Mouse (Mus musculus) neural tube, embryonic 14.5 days (tissue): Measurements from ENCODE around the gene Pax2. TPM values are rescaled to one million over a fixed set of nuclear protein-coding genes. Genes with fewer than 3 reads are reported as not detected.

Experiments
- ATAC-seq: fragments of 200-750 bp; cut with Nextera tagmentation; 2 replicates; pipeline ENCODE4 v1.8.0; 2017; ENCODE audit warnings: low read depth, mild to moderate bottlenecking, moderate TSS enrichment, moderate library complexity
- H3K27ac ChIP-seq: fragments of 300-500 bp; sonication (generic); 2 replicates; pipeline ENCODE4 v1.5.1; 2014; ENCODE audit warnings: low read depth, mild to moderate bottlenecking, control low read depth, low read length, moderate library complexity, mixed read lengths
- H3K27me3 ChIP-seq: fragments of 300-500 bp; sonication (generic); 2 replicates; pipeline ENCODE4 v1.6.1; 2014; ENCODE audit warnings: low read length; ENCODE audit not compliant: control insufficient read depth, insufficient read depth
- H3K36me3 ChIP-seq: fragments of 300-500 bp; sonication (generic); 2 replicates; pipeline ENCODE4 v1.6.1; 2014; ENCODE audit warnings: low read length, mixed read lengths; ENCODE audit not compliant: control insufficient read depth, insufficient read depth
- H3K4me1 ChIP-seq: fragments of 300-500 bp; sonication (generic); 2 replicates; pipeline ENCODE4 v1.6.1; 2014; ENCODE audit warnings: low read length; ENCODE audit not compliant: control insufficient read depth, insufficient read depth
- H3K4me2 ChIP-seq: fragments of 300-500 bp; sonication (generic); 2 replicates; pipeline ENCODE4 v1.6.1; 2014; ENCODE audit warnings: mild to moderate bottlenecking, low read depth, low read length, control low read depth
- H3K4me3 ChIP-seq: fragments of 300-500 bp; sonication (generic); 2 replicates; pipeline ENCODE4 v1.5.1; 2014; ENCODE audit warnings: low read depth, low read length, control low read depth, mixed read lengths
- H3K9ac ChIP-seq: fragments of 300-500 bp; sonication (generic); replicated peaks from 2 replicates; pipeline ENCODE4 v1.6.1; 2014; ENCODE audit warnings: low read depth, mild to moderate bottlenecking, control low read depth, low read length, mixed read lengths
- H3K9me3 ChIP-seq: fragments of 300-500 bp; sonication (generic); 2 replicates; pipeline ENCODE4 v1.6.1; 2016; ENCODE audit warnings: low read length; ENCODE audit not compliant: control insufficient read depth
- WGBS: fragments of 180-500 bp; shearing (Covaris S2); extraction: QIAGEN DNeasy Blood & Tissue Kit; methylation state at CpG from one replicate; pipeline ENCODE4 v1.1.7; 2014; 5-methylcytosine and 5-hydroxymethylcytosine counted together
- polyA plus RNA-seq: library from polyadenylated mRNA; unstranded; fragments of >200 nt; fragmentation: Nextera tagmentation; extraction: Ambion mirVana; gene quantifications from 2 replicates; pipeline ENCODE4 v1.2.1, GENCODE M21; 2014

Pax2 gene
- polyA plus RNA-seq, 1 experiment from 2014 or later: 27.0 TPM

DNA sequence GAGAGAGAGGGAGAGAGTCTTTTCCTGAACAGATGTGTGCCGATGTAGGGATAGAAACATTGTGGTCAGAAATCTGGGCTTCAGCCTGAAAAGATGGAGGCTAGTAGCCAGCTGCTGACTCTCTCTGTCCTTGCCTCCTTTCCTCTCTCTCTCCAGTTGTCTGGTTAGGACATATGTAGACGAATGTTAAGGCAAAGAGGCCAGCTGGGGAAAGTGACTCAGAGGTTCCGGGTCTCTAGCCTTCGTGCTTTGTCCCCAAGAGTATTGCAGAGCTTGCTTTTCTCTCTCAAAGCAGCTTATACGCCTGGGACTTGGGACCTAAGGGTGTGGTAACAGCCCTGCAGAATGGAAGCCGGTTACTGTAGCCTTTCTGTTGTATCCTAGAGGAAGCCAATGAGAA, 62.8 kb downstream of the Pax2 start:
- Histone ChIP-seq H3K27me3 (no peaks in the 10 kb centered on the region), H3K4me3 (no peak overlapping the region), H3K27ac (no peak overlapping the region), H3K4me1 (peaks cover 33% of the 10 kb centered on the region), H3K9me3 (no peaks in the 10 kb centered on the region), H3K4me2 (no peak overlapping the region), H3K9ac (no peak overlapping the region), H3K36me3 (no peaks in the 10 kb centered on the region)
- 55% methylated on average over 6 of the region's 6 CpGs for WGBS
- ATAC-seq: no peak

DNA sequence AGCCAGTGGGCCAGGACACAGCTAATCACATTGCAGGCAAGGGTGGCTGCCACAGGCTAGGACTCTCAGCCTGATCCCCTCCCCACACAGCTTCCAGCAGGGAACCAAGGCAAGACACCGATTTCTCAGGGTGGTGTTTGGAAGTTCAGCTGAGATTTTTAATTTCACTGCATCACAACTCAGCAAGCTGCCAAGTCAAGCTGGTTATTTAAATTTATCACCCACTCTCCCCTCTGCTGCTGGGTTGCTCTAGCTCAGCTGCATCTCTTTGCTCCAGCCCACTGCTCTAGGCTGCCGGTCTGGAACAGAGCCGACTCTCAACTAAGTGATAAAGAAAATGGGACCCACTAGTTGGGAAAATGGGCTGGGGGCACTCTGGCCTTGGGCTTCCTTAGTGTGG, 65.7 kb downstream of the Pax2 start:
- Histone ChIP-seq H3K9ac (no peak overlapping the region), H3K4me1 (peaks cover 28% of the 10 kb centered on the region), H3K36me3 (no peaks in the 10 kb centered on the region), H3K9me3 (no peaks in the 10 kb centered on the region), H3K27ac (no peak overlapping the region; the same call in 1 of the 2 replicates), H3K4me2 (no peak overlapping the region), H3K27me3 (peaks cover 2% of the 10 kb centered on the region; the same call in 1 of the 2 replicates), H3K4me3 (no peak overlapping the region)
- WGBS: 26% methylated on average over 3 of the region's 3 CpGs
- ATAC-seq: no peak

DNA sequence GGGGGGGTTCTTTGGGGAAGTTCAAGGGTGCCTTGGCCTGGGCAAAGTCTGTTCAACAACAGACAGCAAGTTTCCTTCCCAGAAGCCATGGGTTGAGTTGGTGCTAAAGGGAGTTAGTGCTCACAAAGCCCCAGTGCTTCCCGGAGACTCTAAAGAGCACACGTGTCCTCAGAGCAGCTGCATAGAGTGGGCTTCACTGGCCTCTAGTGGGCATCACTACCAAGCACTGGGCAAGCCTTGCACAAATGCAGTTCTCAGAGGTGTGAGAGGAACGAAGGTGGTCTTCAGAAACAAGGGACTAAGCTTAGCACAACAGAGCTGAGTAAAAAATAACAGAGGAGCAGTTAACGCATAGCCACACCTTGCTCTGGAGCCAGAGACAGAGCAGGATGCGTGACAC, 66.5 kb downstream of the Pax2 start:
- peaks cover 28% of the 10 kb centered on the region for H3K4me1 ChIP-seq
- no peaks in the 10 kb centered on the region for H3K9me3 ChIP-seq
- H3K9ac ChIP-seq: no peak overlapping the region
- no peak overlapping the region for H3K4me2 ChIP-seq
- ATAC-seq: no peak
- peaks cover 2% of the 10 kb centered on the region; the same call in 1 of the 2 replicates for H3K27me3 ChIP-seq
- no peaks in the 10 kb centered on the region for H3K36me3 ChIP-seq
- H3K4me3 ChIP-seq: no peak overlapping the region
- H3K27ac ChIP-seq: no peak overlapping the region
- 57% methylated on average over 5 of the region's 5 CpGs for WGBS

DNA sequence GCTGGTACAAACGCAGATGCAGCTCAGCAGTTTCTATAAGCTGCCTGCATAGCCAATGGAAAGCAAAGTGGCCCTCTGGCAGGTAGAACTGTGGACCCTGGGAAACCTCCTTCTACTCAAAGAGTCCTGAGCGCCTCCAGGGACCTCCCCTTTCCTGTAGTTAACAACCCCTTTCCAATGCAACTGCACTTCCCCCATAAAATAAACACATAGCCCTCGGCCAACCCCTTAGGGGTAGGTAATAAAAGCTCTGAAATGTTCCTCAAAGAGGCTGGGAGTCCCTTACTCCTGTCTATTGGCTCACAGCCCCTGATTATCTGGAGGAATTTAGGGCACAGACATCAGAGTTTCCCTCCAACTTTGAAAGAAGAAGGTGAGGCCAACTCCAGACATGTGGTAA, 67.8 kb downstream of the Pax2 start:
- Histone ChIP-seq H3K9me3 (no peaks in the 10 kb centered on the region), H3K4me1 (peaks cover 16% of the 10 kb centered on the region), H3K9ac (no peak overlapping the region), H3K27ac (no peak overlapping the region), H3K27me3 (peaks cover 2% of the 10 kb centered on the region; the same call in 1 of the 2 replicates), H3K36me3 (no peaks in the 10 kb centered on the region), H3K4me2 (no peak overlapping the region), H3K4me3 (no peak overlapping the region)
- 18% methylated on average over 3 of the region's 3 CpGs for WGBS
- no peak for ATAC-seq

DNA sequence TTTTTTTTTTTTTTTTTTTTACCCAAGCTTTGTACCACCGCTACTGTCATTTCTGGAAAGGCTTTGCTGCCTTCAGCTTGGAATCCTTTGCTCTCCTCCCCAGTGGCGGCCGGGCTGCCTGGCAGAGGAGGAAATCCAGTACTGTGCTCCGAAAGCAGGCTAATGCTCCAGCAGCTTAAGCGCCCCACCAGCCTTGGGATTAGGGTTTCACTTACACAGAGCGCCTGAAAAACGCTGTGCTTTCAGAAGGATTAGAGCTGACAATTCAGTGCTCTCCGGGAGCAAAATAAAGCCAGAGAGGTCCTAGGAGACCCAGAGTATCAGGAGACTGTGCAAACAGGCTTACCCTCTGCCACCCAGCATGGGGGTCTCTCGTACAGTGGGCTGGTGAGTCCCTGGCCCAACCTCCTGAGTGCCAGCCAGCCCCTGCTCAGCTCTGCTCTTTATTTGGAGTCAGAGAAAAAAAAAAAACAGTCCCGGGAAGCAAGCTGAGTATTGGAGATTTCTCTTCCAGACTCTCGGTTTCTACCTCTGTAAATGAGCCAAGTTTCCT, 69.4 kb downstream of the Pax2 start:
- H3K4me2 ChIP-seq: no peak overlapping the region
- WGBS: 19% methylated on average over 11 of the region's 11 CpGs
- no peaks in the 10 kb centered on the region for H3K36me3 ChIP-seq
- no peak overlapping the region for H3K9ac ChIP-seq
- no peaks in the 10 kb centered on the region for H3K9me3 ChIP-seq
- ATAC-seq: no peak
- H3K4me1 ChIP-seq: peaks cover 15% of the 10 kb centered on the region
- peaks cover 2% of the 10 kb centered on the region; the same call in 1 of the 2 replicates for H3K27me3 ChIP-seq
- no peak overlapping the region for H3K4me3 ChIP-seq
- H3K27ac ChIP-seq: no peak overlapping the region

DNA sequence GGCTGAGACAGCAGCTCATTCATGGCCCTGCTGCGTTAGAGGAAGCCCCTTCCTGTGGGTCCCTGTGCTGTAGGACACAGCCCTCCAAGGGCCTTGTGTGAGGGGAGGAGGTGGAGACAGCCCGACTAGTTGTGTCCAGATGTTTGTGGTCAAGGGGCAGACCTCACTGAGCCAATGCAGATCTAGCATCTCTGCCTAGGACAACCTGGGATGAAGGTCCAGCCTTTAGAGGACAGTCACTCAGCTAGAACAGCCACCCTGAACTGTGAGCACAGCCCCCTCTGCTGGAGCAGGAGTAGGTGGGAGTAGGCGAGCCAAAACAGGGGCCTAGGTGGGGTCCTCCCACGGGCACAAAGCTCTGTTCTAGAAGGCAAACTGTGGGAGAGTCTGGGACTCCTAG, 70.0 kb downstream of the Pax2 start:
- WGBS: 22% methylated on average over 4 of the region's 4 CpGs
- Histone ChIP-seq H3K36me3 (no peaks in the 10 kb centered on the region), H3K4me1 (peaks cover 11% of the 10 kb centered on the region), H3K4me3 (no peak overlapping the region), H3K4me2 (no peak overlapping the region), H3K27ac (no peak overlapping the region), H3K9ac (no peak overlapping the region), H3K27me3 (peaks cover 2% of the 10 kb centered on the region; the same call in 1 of the 2 replicates), H3K9me3 (no peaks in the 10 kb centered on the region)
- no peak for ATAC-seq

DNA sequence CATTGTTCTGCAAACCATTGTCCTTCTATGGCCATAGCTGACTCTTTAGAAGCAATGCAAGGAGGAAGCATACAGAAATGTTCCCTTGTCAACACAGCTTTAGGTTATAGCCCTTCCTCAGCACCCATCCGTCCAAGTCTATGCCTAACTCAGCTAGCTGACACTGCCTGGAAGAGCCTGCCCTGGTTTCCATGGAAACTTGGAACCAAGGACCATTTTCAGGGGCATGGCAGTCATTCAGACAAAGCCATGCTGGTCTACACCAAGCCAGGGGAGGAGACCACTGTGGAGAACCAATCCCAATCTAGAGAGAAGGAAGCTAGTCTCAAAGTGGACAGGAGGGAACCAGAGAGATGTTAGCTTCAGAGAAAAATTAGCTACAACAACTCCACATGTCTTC, 77.5 kb downstream of the Pax2 start:
- H3K27ac ChIP-seq: peak overlapping the region; percentile 2; the same call in 1 of the 2 replicates
- H3K27me3 ChIP-seq: peaks cover 34% of the 10 kb centered on the region
- H3K4me2 ChIP-seq: no peak overlapping the region

DNA sequence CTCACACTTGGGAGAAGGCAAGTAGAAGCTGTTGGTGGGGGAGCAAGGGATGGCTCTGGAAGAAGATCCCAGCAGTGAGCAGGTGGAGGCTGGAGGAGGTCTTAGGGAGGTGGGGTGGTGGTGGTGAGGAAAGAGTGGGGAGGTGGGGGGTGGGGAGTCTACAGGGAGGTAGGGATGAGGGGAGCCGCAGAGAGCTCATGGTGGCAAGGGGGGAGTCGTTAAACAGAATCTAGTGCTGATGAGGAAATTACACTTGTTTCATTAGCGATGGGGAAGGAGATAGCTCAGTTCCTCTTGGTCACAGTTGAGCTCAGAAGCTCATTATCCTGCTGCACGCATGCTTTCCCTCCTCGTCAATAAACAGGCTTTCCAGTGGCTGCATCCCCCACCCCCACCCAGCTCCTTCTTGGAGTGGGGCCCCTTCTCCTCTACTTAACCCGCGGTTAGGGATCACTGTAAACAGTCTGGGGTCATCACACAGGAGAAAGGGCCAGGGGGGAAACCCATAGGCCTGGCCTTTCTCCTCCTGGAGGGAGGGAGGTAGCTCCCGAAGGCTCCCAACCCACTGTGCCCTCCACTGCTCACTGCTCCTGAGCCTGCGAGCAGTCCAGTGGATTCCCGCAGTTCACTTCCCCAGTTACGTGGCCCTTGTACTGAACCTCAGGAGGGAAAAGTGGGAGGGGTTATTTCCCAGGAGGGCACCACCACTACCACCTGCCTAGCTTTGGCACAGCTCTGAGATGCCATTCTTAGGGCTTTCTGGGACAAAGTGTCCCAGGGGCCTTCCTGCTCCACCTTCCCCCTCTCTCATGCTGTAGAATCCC, 78.6 kb downstream of the Pax2 start:
- Histone ChIP-seq H3K9ac (no peak overlapping the region), H3K4me2 (no peak overlapping the region), H3K27ac (peak overlapping the region; percentile 60), H3K4me1 (peaks cover 32% of the 10 kb centered on the region), H3K9me3 (no peaks in the 10 kb centered on the region), H3K27me3 (peaks cover 39% of the 10 kb centered on the region), H3K4me3 (no peak overlapping the region), H3K36me3 (no peaks in the 10 kb centered on the region)
- WGBS: 5% methylated on average over 11 of the region's 11 CpGs
- ATAC-seq: peak; percentile 53; the same call in 1 of the 2 replicates

More for the DNA sequence above, 77.5 kb downstream of the Pax2 start:
- Histone ChIP-seq H3K4me1 (peaks cover 32% of the 10 kb centered on the region), H3K36me3 (no peaks in the 10 kb centered on the region), H3K4me3 (no peak overlapping the region), H3K9me3 (no peaks in the 10 kb centered on the region), H3K9ac (no peak overlapping the region)
- 9% methylated on average over 1 of the region's 1 CpGs for WGBS
- ATAC-seq: no peak
